Comparison of ENCODE assay signal across 8 mouse cellular contexts in the genomic region with DNA sequence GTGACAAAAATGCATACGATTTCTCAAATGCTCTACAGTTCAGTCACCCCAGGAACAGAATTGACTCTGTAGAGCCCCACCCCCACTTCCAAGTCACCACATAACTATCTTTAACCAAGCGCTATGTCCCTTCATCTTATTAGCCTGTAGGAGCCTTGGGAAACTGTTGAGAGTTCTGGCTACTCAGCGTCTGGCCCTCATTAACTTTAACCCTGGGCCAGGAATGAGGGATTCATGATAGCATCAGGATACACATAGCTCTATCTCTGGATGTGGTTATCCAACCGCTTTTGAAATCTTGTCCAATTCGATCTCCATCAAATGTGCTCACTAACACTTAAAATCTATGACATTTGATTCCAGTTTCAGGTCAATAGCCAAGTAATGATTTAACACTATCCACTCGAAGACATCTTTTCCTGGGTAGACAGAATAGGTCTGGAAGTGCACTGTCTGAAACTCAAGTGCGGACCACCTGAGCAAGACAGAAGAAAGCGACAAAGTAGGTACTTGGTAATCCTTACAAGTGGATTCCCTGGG. TPM values are rescaled to one million over a fixed set of nuclear protein-coding genes. Genes with fewer than 3 reads are reported as not detected.
DNase-seq lines count a peak whose midpoint lies in the region; ATAC-seq and TF ChIP-seq lines count a peak whose summit lies in the region.

No protein-coding gene starts in this region.

- H3K9ac ChIP-seq in limb, embryonic 13.5 days, result no peak overlapping the region
- H3K9ac ChIP-seq in stomach, postnatal 0 days (ENCODE audit: low read length), result no peak overlapping the region

- no peak for ATAC-seq in limb, embryonic 13.5 days (ENCODE audit: low FRiP score, low read depth)
- ATAC-seq in stomach, postnatal 0 days (ENCODE audit: low FRiP score, low TSS enrichment), result no peak

- no peak for TF ChIP-seq EP300 in stomach, postnatal 0 days (optimal IDR thresholded peaks at IDR 0.05)

- peak; percentile 23 for DNase-seq in cerebellum, adult 8-10 months
- DNase-seq in cerebellum, postnatal 25 days, result no peak
- no peak for DNase-seq in testis, postnatal 14 days (ENCODE audit: low spot score)
- DNase-seq in stomach, postnatal 0 days (ENCODE audit: low spot score), result no peak
- DNase-seq in layer of hippocampus, postnatal 14 days (ENCODE audit: low spot score in 2 of 2), result no peak
- DNase-seq in right cerebral cortex, postnatal 25 days, result no peak

- no peak for TF ChIP-seq CTCF in testis, adult 2 months (IDR thresholded peaks at IDR 0.05; ENCODE audit: control insufficient read depth, insufficient read depth, insufficient replicate concordance, low read depth, low read length)
- no peak for TF ChIP-seq CTCF in stomach, postnatal 0 days (IDR thresholded peaks at IDR 0.05; ENCODE audit: low read depth)

- no peak overlapping the region for H3K27ac ChIP-seq in testis, adult 2 months (ENCODE audit: control insufficient read depth, insufficient read depth, low read depth, low read length)
- no peak overlapping the region for H3K27ac ChIP-seq in limb, embryonic 13.5 days
- H3K27ac ChIP-seq in stomach, postnatal 0 days (replicated peaks), result no peak overlapping the region

- no peaks in the 10 kb centered on the region for H3K9me3 ChIP-seq in limb, embryonic 13.5 days
- H3K9me3 ChIP-seq in stomach, postnatal 0 days (ENCODE audit: control insufficient read depth, low read length), result no peaks in the 10 kb centered on the region

- peaks cover 14% of the 10 kb centered on the region for H3K4me1 ChIP-seq in testis, adult 2 months (ENCODE audit: control insufficient read depth, insufficient read depth, low read length)
- H3K4me1 ChIP-seq in limb, embryonic 13.5 days, result peaks cover 27% of the 10 kb centered on the region
- peaks cover 2% of the 10 kb centered on the region; the same call in 1 of the 2 replicates for H3K4me1 ChIP-seq in stomach, postnatal 0 days (replicated peaks; ENCODE audit: control insufficient read depth, insufficient read depth)

- TF ChIP-seq POLR2A in testis, adult 2 months (IDR thresholded peaks at IDR 0.05; ENCODE audit: control insufficient read depth, low read depth, low read length), result no peak

- no peaks in the 10 kb centered on the region for H3K27me3 ChIP-seq in testis, adult 2 months (ENCODE audit: control insufficient read depth, insufficient read depth, low read length)
- peaks cover 41% of the 10 kb centered on the region for H3K27me3 ChIP-seq in limb, embryonic 13.5 days
- no peaks in the 10 kb centered on the region for H3K27me3 ChIP-seq in stomach, postnatal 0 days (ENCODE audit: control insufficient read depth, insufficient read depth, low read length)

- H3K36me3 ChIP-seq in testis, adult 2 months (ENCODE audit: control insufficient read depth, insufficient read depth, low read length), result no peaks in the 10 kb centered on the region
- no peaks in the 10 kb centered on the region for H3K36me3 ChIP-seq in limb, embryonic 13.5 days
- H3K36me3 ChIP-seq in stomach, postnatal 0 days (ENCODE audit: control insufficient read depth, insufficient read depth, low read length), result no peaks in the 10 kb centered on the region

- H3K4me3 ChIP-seq in testis, adult 2 months (ENCODE audit: control insufficient read depth, low read depth, low read length), result peak overlapping the region; percentile 65; the same call in 1 of the 2 replicates
- H3K4me3 ChIP-seq in limb, embryonic 13.5 days, result peak overlapping the region; percentile 68
- H3K4me3 ChIP-seq in stomach, postnatal 0 days (ENCODE audit: low read depth, low read length), result peak overlapping the region; percentile 79

- 35% methylated on average over 8 of the region's 8 CpGs for WGBS in limb, embryonic 13.5 days
- WGBS in stomach, postnatal 0 days, result 71% methylated on average over 8 of the region's 8 CpGs

- H3K4me2 ChIP-seq in limb, embryonic 13.5 days (replicated peaks), result peak overlapping the region; percentile 92
- H3K4me2 ChIP-seq in stomach, postnatal 0 days (replicated peaks; ENCODE audit: low read depth), result peak overlapping the region; percentile 98

RNA-seq across cellular contexts. Expression of gene Slco3a1, which starts 1.4 kb away (rescaled TPM):
- 67.7 and 72.4 TPM in 2 replicates for polyA plus RNA-seq in testis, adult 2 months (2012; rRNA removed)
- 9.8 and 11.2 TPM in 2 replicates for polyA plus RNA-seq in limb, embryonic 13.5 days (2015; fragmentation: Nextera tagmentation; extraction: Ambion mirVana)
- 9.0 and 9.1 TPM in 2 replicates for polyA plus RNA-seq in stomach, postnatal 0 days (2015; fragmentation: Nextera tagmentation; extraction: Ambion mirVana)
- 10 to 100 TPM; 67.3 to 69.3 TPM for total RNA-seq in layer of hippocampus, postnatal 14 days (2021)
